Mouse (Mus musculus) heart, adult 2 months (tissue): ENCODE measurements at regions not wholly inside any gene's neighbourhood (a gene's known extent, or its start where the extent isn't known, plus 50 kb on each side); places are given as distances from the start of the nearest gene placed in this dataset.

ENCODE experiments used
- CTCF ChIP-seq: fragments of 200-600 bp; IDR thresholded peaks from 2 replicates; pipeline ENCODE4 v1.8.1; 2022; ENCODE audit warnings: antibody characterized with exemption, mild to moderate bottlenecking, moderate library complexity
- POLR2A ChIP-seq: fragments of 200-500 bp; IDR thresholded peaks from 2 replicates; pipeline ENCODE4 v1.6.1; 2011; ENCODE audit warnings: mild to moderate bottlenecking, low read depth, low read length, control low read depth; ENCODE audit not compliant: insufficient read depth

- TF ChIP-seq CTCF (no peak), POLR2A (no peak)
Observed at GRCm38 (mm10) chr13:44559178-44559565, 170.1 kb upstream of the Jarid2 start.
